Mouse (Mus musculus): ENCODE results near the gene 2310057M21Rik.

2310057M21Rik gene

DNA sequence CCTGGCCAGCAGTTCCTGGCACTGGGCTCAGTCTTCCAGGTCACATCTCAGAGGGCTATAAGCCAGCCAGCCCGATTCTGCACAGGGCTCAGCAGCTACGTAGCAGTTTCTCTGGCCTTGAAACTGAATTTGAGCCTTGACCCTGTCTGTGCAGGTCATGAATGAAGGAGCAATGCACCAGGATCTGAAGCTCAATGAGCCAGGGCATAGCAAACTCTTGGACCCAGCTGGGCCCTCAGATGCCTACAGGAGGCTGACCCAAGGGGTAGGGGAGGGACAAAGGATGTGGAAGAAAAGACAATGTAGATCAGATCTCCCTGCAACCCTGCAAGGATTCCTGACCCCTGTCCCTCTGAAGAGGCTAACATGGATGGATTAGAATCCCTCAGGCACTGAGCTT is 40.4 kb downstream of the 2310057M21Rik start, which contains the start of gene Cuzd1:
TSS of gene Cuzd1 (minus strand) at position 101 of the 400 bp plus-strand sequence.
- no peak for ATAC-seq (ENCODE audit: low TSS enrichment)

DNA sequence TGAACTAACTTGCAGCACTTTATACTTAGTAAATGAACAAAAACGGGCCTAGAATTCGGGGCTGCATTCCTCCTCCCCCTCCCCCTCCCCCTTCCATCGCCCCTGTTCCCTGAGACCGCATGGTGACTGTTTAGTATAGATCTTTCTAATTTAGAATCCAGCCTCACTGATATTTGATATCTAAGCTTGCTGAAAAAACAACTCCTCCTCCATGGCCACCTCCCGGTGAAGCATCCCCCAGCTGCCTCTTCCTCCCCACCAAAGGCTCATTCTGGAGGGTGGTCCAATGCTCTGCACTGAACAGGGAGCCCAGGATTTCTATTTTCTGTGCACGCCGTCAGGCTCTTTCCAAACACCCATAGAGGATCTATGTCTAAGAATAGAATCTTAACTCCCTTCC is 44.2 kb downstream of the 2310057M21Rik start:
- ATAC-seq (ENCODE audit: low TSS enrichment), result peak; percentile 62

DNA sequence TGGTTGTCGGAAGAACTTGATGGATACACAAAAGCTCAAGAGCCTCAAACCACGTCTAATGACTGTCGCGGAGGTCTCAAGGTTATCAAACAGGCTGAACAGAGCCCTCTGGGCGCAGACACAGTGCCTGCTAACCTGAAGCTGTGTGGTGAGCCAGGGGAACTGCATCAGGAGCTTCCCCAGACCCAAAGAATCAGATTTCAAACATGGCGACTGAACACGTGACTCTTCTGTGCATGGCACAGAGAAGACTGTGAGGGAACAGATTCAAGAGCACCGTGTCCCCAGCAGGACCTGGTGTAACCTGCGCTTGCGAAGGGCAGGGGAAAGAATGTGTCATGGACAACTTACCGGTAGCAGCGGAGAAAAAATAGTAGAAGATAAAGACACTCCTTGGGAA is 45.0 kb downstream of the 2310057M21Rik start:
- no peak for ATAC-seq (ENCODE audit: low TSS enrichment)

DNA sequence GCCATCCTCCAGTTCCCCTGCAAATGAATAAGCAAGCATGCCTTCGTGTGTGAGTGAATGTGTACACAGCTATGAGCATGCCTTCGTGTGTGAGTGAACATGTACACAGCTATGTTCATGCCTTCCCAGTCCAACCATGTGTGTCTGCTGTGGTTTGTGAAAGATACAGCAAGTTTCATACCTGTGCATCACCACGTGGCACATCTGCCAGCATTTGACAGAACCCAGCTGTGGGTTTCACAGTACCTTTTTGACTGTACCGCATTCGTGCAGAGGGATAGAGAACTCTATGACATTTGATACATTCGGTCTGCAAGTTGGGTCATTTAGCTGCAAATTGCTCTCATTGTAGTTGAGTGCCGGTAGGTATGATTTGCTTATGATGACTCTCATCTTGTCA is 48.1 kb downstream of the 2310057M21Rik start:
- ATAC-seq (ENCODE audit: low TSS enrichment), result no peak

DNA sequence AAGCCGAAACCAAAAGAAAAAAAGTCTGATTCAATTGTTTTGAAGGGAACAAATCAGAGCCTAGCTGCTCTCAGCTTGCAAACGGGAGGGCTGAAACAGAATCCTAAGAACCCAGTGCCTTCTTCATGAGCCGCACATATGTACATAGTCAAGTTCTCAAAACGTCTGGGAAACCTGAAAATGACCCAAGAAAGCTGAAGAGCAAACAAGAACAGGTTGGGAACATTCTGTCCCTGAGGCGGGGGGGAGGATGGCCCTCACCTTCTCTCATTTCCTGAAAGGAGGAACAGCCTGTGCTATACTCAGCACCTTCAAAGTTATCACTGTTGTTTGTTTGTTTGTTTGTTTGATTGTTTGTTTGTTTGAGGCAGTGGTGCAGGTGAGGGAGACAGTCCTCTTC is 55.8 kb downstream of the 2310057M21Rik start:
- no peak for ATAC-seq (ENCODE audit: low TSS enrichment)

DNA sequence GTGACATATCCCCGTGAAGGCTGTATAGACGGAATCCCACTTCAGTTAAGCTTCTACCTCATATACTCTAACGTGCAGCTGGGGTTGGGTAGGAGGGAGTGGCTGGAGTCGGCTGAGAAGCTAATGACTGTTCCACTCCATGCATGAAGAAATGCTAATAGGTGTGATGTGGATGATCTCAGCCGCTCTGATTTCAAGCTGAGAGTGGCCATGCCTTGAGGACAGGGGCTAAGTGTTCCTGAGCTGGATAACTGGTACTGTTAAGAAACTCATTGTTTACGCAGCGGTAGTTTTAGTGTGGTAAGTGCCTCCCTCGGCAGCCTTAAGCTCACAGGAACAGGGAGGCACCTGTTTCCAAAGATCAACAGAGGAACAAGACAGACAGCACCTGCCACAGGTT is 59.2 kb downstream of the 2310057M21Rik start:
- no peak for ATAC-seq (ENCODE audit: low TSS enrichment)

DNA sequence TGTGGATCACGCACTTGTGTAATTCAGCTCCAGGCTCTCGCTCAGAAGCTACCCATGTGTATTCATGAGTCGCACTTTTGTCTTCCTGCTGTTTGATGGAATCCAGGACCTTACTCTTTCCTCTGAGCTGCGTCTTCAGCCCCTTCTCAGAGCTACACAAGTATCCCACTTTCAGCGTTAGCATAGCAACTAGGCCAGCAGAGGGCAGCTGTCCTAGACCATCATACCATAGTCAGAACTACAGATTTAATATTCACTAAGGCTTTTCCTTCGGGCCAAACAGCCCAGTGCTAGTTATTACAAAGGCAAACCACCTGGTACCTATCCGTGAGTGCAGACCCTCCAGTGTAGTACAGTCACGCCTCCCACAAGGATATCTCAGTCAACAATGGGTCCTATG is 65.4 kb downstream of the 2310057M21Rik start:
- ATAC-seq (ENCODE audit: low TSS enrichment), result no peak

Data from frontal cortex, adult (tissue).